Mouse (Mus musculus) frontal cortex, adult 2 months (tissue): ENCODE data around the gene Rnf169. TPM values are rescaled to one million over a fixed set of nuclear protein-coding genes. Genes with fewer than 3 reads are reported as not detected.
"Not testable (repeated sequence)": the region's sequence is repeated elsewhere in the genome, so short reads cannot be mapped to it uniquely, and the experiment has no call there.

Source experiments
- DNase-seq, 2 experiments: peaks; one replicate each; pipeline ENCODE4 v3.0.0; 2022; ENCODE audit warnings: low spot score in 1 of 2; ENCODE audit errors: extremely low spot score in 1 of 2
- polyA plus RNA-seq: library from polyadenylated mRNA; depleted of rRNA; stranded (reverse); fragments of >200 nt; gene quantifications from 2 replicates; pipeline ENCODE4 v1.2.3, GENCODE M21; 2012

The Rnf169 gene
- polyA plus RNA-seq, 1 experiment, result 22.0 TPM

DNA sequence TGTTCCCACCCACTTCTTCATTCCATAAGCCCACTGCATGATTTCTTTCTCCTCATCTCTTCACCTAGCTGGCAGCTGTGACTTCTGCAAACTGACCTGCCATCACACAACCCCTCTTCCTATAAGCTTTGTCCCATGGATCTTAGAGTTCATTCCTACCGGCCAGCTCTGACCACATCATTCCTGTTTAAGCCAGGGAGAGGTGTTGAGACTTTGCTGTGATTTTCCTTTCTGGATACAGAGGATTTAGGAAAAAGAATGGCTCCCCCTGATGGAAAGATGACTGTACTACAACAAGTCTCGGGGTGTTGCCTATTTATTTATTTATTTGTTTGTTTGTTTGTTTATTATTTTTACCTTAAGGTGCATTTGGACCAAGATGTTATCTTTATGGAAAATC lies 1.1 kb upstream of the Rnf169 start:
- DNase-seq, result peak in 1 of 2 experiments; percentile 78

DNA sequence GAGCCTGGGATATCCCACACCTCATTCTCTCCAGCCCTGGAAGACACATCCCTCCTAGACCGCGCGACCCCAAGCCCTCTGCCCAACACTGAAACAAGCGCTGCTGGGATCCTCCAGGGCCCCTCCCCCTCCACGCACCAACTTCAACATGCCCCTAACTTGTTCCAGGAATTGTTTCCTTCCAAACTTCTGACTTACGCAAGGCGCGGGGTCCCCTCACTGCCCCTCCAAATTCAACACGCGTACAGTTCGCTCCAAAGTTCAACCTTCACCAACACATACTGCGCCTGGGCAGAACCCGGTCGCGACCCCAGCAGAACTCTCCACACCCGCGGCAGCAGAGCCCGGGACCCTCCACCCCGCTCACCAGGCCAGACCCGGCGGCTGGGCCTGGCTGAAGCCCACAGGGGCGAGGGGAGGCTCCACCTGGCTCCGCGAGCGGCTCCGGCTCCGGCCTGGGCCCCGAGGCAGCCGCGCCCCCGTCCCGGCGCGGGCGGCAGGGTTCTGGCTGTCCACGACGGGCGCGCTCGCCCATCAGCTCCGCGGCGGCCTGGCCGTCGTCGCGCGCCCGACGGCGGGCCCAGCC lies 609 bp downstream of the Rnf169 start:
- no peak for DNase-seq

DNA sequence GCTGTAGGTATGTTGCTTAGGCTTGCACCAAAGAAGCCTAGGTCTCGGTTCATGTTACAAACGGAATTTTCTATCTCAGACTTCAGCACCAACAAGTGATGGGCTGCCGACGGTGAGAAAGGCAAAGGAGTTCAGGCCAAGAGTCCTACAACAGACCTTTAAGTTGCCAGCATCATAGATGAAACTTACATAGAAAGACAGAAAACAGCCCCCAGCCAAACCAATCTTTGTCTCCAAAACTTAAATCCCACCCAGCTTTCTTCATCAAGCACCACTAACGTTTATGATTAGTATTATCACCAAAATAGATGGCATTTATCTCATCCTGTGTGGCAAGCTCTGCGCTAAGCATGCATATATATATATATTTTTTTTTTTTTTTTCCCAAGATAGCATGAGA lies 1.2 kb downstream of the Rnf169 start:
- no peak for DNase-seq

DNA sequence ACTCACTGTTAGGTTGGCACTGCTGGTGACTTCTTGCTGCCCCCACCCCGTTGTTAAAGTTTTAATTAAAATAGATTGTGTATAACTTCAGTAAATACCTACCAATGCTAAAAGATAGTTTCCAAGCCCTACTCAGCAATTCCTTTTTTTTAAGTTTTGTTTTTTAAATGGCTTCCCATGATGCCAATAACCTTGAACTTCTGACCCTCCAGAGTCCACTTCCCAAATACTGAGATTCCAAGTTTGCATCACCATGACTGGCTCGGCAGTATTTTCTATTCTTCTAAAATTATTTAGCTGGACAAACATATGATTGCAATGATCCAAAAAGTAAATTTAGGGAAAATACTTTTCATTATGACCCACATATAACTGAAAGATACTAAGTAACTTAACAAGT lies 2.2 kb downstream of the Rnf169 start:
- DNase-seq, result no peak

DNA sequence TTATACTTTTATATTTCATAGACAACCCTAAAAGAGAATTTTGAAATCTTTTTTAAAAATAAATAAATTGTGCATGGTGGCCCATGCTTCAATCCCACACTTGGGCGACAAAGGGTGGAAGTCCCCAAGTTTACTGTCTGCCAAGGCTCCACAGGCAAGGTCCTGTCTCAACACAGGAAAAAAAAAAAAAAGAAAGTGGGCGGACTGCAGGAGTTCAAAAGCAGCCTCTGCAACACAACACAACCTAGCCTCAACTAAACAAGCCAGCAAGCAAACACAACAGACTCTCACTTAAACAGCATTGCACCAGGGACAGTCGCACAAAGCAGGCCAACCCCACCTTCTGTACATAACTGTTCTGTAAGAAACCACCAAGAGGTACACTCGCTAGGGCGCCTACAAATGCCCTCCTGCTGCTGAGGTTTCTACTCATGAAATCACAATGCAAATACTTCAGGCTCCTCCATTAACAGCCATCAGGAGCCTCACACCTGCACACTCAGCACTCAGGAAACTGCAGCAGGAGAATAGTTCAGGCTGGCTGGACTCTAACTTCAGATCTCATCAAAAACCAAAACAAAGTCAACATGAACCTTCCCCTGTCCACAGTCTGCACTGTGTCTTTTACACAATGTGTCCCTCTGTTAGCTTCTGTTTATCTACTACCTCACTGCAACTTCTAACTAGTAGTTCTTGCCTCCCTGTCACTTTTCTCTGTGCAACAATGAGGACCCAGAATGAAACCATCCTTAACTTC lies 4.3 kb downstream of the Rnf169 start:
- DNase-seq, result no peak

DNA sequence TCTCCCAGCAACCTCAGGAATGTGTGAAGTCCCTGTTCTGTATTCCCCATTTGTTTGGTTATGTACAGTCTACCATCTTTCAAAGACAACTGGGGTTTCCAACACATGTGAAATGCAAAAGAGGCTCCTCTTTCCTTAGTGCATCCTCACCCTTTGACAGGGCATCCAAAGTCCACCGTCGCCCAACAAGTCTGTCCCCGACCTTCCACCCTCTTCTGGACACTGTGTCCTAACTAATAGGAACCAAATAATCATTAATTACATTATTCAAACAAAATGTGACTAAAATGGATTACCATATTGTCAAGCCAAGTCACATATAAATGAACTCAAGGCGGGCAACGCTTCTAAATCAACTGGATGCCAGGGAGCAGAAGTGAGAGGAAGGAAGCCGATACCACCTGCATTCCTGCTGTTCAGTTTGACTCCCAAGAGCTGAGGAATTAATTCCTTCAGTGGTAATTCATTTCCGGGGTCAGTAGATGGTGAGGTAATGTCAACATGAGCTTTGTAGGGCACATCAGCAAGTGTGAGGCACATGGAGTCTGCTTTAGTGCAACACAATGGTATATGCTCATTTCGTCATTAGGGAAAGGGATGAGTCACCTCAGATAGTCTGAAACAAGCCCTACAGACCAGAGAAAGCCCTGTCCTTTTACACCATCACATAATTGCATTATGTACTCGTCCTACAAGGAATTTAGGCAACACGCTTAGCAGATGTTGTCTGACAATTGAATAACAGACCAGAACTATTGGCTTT lies 5.9 kb downstream of the Rnf169 start:
- no peak for DNase-seq

DNA sequence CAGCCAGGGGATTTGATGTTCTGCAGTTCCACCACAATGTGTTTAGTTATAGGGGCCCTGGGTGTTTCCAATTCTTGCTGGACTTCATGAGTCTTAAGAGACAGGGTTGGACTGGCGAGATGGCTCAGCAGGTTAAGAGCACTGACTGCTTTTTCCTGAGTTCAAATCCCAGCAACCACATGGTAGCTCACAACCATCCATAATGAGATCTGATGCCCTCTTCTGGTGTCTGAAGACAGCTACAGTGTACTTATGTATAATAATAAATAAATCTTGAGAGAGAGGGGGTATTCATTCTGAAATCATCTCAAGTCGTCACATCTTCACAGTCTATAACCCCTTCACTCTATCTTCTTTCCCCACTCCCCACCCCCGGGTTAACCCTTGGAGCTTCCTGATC lies 7.3 kb downstream of the Rnf169 start:
- DNase-seq, result not testable (repeated sequence)

DNA sequence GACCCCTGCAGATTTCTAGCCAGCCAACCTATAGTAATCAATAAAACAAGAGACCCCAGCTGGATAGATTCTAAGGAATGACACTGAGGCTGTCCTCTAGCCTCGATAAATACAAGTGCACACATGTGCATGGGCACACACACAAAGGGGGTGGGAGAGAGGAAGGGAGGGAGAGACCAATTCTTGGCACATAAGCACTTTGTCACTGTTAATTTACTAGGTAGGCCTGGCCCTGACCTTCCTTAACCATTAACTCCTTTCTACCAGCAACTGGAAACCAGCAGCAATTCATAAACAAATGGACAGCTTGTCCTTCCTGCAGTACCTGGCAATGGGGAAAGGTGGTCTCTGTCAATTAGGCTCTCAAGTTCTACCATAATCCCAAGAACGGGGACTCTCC lies 8.3 kb downstream of the Rnf169 start:
- no peak for DNase-seq

DNA sequence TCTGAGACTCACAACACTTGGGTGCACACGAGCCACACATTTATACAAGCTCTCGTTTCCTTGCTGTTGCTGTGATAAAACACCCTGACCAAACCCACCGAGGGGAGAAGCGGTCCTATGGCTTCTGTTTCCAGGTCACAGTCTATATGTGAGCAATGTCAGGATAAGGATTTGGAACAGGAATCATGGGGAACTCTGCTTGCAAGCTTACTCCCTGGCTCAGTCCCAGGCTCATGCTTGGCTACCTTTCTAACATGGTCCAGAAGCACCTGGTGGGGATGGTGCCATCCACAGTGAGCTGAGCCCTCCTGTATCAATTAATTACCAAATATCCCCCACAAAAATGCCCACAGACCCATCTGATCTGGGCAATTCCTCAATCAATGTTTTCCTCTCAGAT lies 11.1 kb downstream of the Rnf169 start:
- no peak for DNase-seq

DNA sequence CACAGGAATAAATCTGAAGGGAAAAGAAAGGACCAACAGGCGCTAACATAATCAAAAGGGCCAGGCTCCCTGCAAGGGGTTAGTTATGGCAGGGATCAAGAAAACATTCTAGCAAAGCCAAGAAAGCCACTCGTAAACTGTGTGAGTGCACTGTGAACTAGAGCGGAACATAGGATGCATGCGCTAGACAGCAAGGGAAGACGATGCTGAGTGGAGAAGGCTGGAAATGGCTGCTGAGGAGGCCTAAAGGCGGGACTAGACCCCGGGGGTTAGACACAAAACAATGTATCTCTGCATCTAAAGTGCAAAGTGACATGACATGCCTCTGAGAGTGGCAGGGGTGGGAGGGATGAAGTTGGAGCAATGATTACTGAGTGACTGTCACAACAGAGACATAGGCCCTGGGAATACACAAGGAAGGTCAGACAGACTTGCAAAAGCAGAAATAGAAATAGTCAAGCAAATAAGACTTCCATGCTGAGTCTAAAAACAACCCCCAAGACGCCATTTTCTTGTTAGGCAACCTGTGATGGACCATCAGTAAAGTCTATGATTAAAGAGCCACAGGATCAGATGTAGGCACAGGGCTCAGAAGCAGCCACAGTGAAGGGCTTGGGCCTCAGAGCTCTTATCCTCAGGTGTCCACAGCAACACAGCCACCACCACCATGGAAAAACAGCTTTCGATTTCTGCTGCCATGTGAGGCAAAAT lies 14.1 kb downstream of the Rnf169 start:
- DNase-seq, result no peak

DNA sequence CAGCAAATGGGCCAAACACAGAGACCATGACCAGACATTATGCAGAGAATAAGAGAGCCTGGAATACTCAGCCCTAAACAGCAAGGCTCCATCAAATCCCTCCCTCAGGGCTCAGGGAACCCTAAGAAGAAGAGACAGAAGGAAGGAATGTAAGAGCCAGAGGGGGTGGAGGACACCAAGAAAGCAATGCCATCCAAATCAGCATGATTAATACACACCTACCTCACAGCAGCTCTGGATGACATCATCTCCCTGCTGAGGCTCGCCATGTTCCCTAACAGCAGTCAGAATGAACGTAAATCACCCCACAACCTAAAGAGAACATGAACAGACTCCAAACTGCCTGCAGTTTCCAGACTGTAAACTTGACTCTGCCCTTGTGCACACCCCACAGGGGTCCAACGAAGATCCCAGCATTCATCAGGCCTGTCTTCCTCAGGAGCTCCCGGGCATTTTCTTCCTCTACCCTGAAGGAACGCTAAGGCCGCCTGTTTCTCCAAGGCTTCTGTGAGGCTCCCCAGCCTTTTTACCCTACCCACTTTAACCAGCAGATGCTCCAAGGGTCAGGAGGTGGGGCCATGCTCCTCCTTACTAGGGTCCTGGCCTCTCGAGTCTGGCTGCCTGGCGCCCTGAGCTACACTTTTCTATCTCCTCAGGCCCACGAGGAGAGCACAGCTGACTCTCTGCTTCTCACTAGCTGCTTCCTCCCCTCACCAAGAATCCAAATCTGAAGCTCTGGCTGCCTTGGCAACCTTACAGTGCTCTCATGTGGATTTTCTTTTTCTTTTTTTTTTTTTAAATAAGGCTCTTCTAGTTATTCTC lies 15.0 kb downstream of the Rnf169 start:
- DNase-seq, result peak; percentile 63 to 76

DNA sequence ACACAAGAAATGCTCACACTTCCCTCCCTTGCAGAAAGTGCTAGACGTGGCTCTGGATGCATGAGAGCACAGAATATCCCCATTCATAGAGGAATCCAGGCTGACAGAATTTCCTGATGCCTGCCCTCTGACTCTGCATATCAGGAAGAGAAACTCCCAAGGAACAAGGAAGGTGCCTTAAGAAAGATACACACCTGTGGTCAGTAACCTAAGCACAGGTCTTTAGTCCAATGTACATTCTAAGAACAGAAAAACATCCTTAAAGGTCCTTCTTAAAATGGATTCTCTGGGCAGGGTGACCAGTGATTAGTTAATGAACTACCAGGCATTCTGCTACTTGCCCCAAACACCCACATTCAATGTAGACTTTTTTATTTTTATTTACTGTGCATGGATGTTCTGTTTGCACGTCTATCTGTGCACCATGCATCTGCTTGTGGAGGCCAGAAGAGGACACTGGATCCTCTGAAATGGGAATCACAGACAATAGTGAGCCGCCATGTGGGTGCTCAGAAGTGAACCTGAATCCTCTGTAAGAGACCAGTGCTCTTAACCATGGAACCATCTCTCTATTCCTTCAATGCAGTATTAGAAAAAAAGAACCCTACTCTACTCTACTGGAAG lies 16.9 kb downstream of the Rnf169 start:
- DNase-seq, result no peak

DNA sequence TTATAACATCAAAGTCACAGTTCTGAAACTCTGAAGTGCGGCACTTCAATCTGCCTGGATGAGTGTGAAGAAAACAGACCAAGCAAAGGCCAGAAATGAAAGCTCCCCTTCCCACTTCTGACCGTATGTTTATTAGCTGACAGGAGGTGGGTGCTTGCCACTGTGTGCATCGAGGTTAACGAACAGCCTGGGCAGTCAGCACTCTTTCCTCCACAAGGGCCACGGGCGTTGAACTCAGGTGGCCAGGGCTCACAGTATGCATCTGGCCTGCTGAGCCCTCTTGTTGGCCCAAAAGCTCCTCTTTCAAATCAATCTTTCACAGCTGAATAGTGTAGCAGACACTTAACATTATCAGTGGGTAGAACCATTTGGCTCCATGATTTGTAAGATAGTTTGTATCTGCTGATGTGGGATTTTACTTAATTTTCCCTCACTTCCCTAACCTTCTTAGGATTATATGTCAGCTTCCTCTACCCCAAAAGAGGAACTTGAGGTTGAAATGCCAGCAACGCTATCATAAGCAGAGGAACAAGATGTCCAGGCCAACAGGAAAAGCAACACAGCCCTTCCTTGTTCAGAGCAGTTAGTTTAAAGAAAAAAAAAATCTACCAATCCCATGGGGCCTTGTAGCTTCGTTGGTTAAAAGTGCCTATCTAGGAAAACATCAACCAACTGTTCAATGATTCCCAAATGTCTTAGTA lies 17.6 kb downstream of the Rnf169 start:
- DNase-seq, result no peak

DNA sequence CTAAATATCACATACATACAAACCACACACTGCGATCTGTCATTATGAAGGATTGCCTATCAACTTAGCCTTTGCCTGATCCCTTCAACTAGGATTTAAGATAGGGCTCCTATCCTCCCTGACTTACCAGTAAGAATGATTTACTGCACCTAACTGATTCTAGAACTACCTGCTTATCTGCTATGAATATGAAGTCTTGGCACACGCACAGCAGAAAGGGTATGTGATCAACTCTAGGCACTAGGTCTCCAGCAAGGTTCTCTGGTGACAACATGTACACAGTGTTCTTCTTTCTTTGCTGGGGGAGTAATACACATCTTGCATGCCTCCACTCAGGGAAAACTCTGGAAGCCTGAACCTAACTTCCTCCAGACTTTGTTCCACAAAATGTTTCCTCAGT lies 18.7 kb downstream of the Rnf169 start:
- no peak for DNase-seq

DNA sequence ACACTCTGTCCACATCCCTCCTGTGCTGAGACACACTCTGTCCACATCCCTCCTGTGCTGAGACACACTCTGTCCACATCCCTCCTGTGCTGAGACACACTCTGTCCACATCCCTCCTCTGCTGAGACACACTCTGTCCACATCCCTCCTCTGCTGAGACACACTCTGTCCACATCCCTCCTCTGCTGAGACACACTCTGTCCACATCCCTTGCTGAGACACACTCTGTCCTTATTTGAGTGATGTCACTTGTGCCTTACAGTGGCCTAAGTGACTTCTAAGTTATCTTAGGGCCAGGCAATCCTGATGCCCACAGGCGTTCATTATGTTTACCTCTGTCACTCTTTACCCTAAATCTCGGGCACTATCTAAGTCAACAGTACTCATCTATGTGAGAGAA lies 19.7 kb downstream of the Rnf169 start:
- DNase-seq, result not testable (repeated sequence)

DNA sequence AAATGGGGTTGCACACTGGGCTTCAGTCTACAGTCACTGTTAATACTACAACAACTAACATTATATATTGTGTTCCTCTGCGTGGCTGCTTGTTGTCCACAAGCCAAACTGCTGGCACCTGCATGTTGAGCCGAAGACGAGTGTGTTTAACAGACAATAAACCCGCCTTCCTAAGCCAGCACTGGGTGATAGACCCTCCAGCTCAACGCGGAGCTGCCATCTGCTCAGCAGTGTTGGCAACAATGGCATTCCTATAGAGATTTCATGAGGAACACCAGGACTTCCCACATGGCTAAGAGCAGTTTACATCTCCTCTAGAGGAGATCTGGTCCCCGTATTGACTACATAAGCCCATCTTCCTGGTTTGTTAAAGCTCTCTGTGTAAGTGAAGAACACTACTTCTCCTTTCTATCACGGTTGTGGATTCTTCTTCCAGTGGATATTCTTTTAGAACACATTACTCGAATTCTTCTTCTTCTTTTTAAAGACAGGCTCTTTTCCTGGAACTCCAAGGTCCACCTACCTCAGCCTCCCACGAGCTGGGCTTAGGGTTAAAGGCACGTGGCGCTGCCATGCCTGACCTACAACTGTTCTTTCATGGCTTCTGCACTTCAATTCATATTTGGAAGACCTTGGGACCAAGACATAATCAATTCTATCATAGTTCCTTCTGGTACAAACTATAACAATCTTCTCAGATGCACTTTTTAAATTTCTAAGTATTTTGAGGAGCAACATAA lies 22.9 kb downstream of the Rnf169 start:
- no peak for DNase-seq

DNA sequence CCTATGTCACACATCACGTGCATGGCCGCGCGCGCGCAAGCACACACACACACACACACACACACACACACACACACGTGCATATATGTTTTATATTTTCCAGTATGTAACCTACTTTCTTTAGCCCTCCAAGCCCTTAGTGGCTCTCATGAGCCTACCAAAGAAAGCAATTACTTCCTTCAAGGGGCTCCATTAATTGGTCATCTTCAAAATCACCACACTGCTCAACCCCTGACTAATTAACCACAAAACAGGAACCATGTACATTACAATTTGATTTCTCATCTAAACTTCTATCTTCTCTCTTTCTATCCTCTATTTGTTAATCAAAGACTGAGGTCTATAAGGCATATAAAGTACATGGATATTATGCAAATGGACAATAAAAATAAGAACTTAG lies 24.2 kb downstream of the Rnf169 start:
- no peak for DNase-seq

DNA sequence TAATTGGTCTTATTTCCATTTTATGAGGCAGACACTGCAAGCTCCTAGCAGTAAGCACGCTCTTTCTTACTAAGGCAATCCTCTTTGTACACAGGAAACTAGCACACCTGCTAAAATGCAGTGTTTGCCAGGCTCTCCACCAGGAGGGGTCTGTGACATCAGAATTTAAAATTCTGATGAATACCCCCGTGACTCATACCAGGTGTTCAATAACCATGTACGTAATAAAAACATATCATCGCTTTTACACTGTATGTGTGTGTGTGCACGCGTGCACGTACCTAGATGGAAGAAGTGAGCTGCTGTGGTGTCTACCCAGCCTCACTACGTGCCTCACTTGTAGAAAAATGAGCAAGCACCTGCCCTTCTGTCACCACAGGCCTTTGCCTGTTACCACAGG lies 26.0 kb downstream of the Rnf169 start:
- DNase-seq, result no peak
